Mouse (Mus musculus) lung, postnatal 4 days (tissue): ENCODE data around the gene Klhl24.

Source experiments
- DNase-seq, 2 experiments: peaks; one replicate each; pipeline ENCODE4 v3.0.0; 2021

Gene Klhl24

DNA sequence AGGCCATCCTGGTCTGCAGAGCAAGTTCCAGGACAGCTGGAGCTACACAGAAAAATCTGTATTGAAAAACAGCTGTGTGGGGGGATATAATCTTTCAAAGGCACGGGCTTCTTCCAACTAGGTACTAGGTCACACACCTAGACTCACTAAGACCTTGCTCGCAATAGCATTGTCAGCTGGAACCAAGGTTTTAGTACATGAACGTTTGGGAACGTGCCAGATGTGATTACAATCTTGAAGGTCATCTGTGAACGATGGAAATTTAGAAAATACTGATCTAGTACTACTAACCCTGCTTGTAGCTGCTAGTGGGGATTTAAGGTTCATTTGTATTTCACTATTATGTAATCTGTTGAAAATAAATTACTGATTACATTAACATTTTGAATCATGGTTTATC is 54.6 kb downstream of the Klhl24 start:
- no peak for DNase-seq

DNA sequence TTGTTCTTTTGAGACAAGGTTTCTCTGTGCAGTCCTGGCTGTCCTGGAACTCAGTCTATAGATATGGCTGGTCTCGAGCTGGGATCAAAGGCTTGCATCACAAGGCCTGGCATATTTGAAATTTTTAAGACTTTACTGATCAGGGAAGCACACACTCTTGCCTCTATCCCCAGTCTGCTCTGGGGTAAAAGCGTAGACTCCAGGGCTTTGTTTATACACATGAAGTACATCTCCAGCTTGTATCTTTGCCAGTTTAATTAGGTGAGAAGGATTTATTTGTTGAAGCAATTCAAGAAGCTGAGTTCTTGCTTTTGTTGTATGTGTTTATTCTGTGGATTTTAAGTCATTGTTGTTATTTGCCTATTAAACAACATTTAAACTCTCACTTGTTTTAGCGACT is 56.4 kb downstream of the Klhl24 start:
- no peak for DNase-seq

DNA sequence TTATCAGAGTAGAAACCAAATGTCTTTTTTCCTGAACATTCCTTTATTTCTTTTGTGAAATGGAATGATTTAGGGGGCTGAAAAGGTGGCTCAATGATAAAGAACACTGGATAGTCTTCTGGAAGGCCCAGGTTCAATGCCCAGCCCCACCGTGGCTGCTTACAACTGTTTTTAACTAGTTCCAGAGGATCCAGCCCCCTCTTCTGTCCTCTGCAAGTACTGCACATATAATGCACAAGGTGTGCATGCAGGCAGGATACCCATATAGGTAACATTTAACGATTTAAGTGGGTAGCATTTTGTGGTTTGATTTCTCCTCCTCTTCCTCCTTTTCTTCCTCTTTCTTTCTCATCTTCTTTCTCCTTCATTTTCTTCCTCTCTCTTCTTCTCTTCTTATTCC is 62.8 kb downstream of the Klhl24 start:
- DNase-seq = no peak

DNA sequence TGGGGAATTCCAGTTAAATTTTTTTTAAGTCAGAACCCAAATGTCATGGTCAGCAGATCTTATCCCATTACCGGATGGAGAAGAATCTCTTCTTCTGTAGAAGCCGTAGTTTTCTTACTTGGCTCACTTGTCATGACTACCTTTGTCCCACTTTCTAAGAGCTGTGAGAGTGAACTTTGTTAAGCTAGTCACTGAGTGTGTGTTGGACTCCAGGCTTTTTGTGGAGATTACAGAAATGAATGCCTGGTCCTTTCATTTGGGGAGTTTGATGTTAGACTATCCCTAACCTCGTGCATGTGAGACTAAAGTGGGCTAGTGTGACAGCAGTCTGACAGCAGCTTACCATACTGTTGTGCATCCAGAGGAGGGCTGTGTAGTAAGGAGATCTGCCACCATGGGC is 71.7 kb downstream of the Klhl24 start:
- DNase-seq = no peak

DNA sequence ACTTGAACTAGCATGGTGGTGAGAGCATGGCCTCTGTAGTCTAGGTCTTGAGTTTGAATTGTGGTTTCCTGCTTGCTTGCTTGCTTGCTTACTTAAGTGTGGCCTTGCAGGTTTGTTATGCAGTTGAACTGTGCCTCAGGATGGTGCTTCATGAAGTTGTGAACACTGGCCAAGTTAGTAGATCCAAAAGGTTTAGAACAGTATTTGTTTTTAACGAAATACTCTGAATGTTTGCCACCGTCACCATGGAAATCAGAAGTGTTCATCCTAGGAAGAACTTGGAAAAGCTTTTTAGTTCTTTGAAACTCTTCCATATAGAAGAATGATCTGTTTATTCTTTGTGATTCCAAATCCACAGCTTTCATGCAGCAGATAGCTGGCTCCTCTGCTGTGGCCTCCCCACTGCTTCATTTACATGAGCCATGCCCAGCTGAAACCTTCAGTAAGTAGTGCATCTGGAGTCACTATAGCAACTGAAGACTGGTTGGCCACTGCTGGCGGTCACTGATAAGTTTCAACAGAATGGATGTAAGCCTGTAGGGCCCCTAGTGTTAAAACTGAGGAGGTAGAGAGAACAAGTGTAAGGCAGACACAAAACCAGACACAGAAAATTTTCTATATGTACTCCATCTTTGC is 72.2 kb downstream of the Klhl24 start:
- peak; percentile 17 to 65 for DNase-seq
